Mouse (Mus musculus) right cerebral cortex, postnatal 14 days (tissue): ENCODE results near the gene Cers6.

Source experiments
- DNase-seq: peaks from one replicate; pipeline ENCODE4 v3.0.0; 2022

Cers6 gene

GRCm38 (mm10) chr2:69020636-69021310 is 159.5 kb downstream of the Cers6 start:
- DNase-seq: no peak

GRCm38 (mm10) chr2:69021516-69021915 is 160.3 kb downstream of the Cers6 start:
- no peak for DNase-seq

- no peak for DNase-seq
Measured at GRCm38 (mm10) chr2:69024856-69025255, 163.6 kb downstream of the Cers6 start.

GRCm38 (mm10) chr2:69032562-69032961 is 171.3 kb downstream of the Cers6 start:
- no peak for DNase-seq

GRCm38 (mm10) chr2:69035457-69035856 is 174.2 kb downstream of the Cers6 start:
- no peak for DNase-seq

GRCm38 (mm10) chr2:69037362-69037761 is 176.1 kb downstream of the Cers6 start:
- DNase-seq: no peak

- no peak for DNase-seq
Measured at GRCm38 (mm10) chr2:69042327-69043106, 181.3 kb downstream of the Cers6 start.

GRCm38 (mm10) chr2:69043431-69044118 is 182.3 kb downstream of the Cers6 start:
- DNase-seq: peak; percentile 22

- no peak for DNase-seq
Measured at GRCm38 (mm10) chr2:69045926-69046325, 184.7 kb downstream of the Cers6 start.

- DNase-seq: no peak
Measured at GRCm38 (mm10) chr2:69047297-69047696, 186.1 kb downstream of the Cers6 start.

- no peak for DNase-seq
Measured at GRCm38 (mm10) chr2:69047805-69048204, 186.6 kb downstream of the Cers6 start.

GRCm38 (mm10) chr2:69049179-69049578 is 187.9 kb downstream of the Cers6 start:
- DNase-seq: no peak

GRCm38 (mm10) chr2:69050189-69050588 is 188.9 kb downstream of the Cers6 start:
- no peak for DNase-seq

- no peak for DNase-seq
Measured at GRCm38 (mm10) chr2:69051596-69051995, 190.4 kb downstream of the Cers6 start.

GRCm38 (mm10) chr2:69053210-69053858 is 192.1 kb downstream of the Cers6 start:
- no peak for DNase-seq

GRCm38 (mm10) chr2:69054279-69054678 is 193.0 kb downstream of the Cers6 start:
- peak; percentile 20 for DNase-seq

GRCm38 (mm10) chr2:69055174-69055573 is 193.9 kb downstream of the Cers6 start:
- no peak for DNase-seq

GRCm38 (mm10) chr2:69061313-69061712 is 200.1 kb downstream of the Cers6 start:
- no peak for DNase-seq

- DNase-seq: no peak
Measured at GRCm38 (mm10) chr2:69061910-69062689, 200.9 kb downstream of the Cers6 start.

- DNase-seq: no peak
Measured at GRCm38 (mm10) chr2:69064759-69065158, 203.5 kb downstream of the Cers6 start.

GRCm38 (mm10) chr2:69071440-69072235 is 210.4 kb downstream of the Cers6 start:
- no peak for DNase-seq

- no peak for DNase-seq
Measured at GRCm38 (mm10) chr2:69077189-69077588, 215.9 kb downstream of the Cers6 start.
